Mouse (Mus musculus) heart, adult 2 months (tissue): ENCODE measurements around the gene Uck2.

ENCODE experiments used
- CTCF ChIP-seq: fragments of 200-600 bp; IDR thresholded peaks from 2 replicates; pipeline ENCODE4 v1.8.1; 2022; ENCODE audit warnings: antibody characterized with exemption, mild to moderate bottlenecking, moderate library complexity
- EP300 ChIP-seq: fragments of 200-500 bp; IDR thresholded peaks from 2 replicates; pipeline ENCODE4 v1.6.1; 2011; ENCODE audit warnings: low read depth, low read length, control low read depth; ENCODE audit not compliant: insufficient read depth
- POLR2A ChIP-seq: fragments of 200-500 bp; IDR thresholded peaks from 2 replicates; pipeline ENCODE4 v1.6.1; 2011; ENCODE audit warnings: mild to moderate bottlenecking, low read depth, low read length, control low read depth; ENCODE audit not compliant: insufficient read depth

DNA sequence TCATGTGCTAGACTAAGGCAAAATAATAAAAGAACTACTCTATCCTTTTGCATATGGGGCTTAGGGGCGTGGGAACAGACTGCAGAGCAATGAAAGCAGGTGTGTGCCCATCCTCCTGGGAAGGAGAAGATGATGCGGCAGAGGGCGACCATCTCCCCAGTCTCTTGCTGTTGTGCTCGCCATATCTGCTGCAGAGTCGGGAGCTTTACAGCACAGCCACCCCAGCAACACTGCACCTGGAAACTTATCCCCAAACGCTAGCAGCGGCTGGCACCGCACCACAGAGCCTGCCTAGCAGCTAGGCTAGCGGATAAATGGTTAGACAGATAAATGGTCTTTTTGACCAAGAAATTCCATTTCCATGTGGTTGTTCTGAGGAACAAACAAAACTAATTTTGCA is 37.2 kb downstream of the Uck2 start:
- TF ChIP-seq CTCF = no peak
- no peak for TF ChIP-seq POLR2A
- TF ChIP-seq EP300 = no peak
